Mouse (Mus musculus): Measurements from ENCODE around the gene Kcna6.

Gene Kcna6

GRCm38 (mm10) chr6:126735806-126736205, 4.7 kb downstream of the Kcna6 start:
- no peak for DNase-seq (ENCODE audit: low read depth)

- DNase-seq (ENCODE audit: low read depth) = no peak
These were observed 7.8 kb downstream of the Kcna6 start for GRCm38 (mm10) chr6:126732645-126733044.

GRCm38 (mm10) chr6:126728803-126729202, 11.7 kb downstream of the Kcna6 start:
- DNase-seq (ENCODE audit: low read depth) = no peak

GRCm38 (mm10) chr6:126718423-126719087, 21.9 kb downstream of the Kcna6 start:
- no peak for DNase-seq (ENCODE audit: low read depth)

GRCm38 (mm10) chr6:126712531-126712930, 27.9 kb downstream of the Kcna6 start:
- no peak for DNase-seq (ENCODE audit: low read depth)

GRCm38 (mm10) chr6:126705936-126706335, 34.5 kb downstream of the Kcna6 start:
- DNase-seq (ENCODE audit: low read depth) = no peak

- DNase-seq (ENCODE audit: low read depth) = peak; percentile 50
These were observed 36.0 kb downstream of the Kcna6 start for GRCm38 (mm10) chr6:126704430-126704829.

- DNase-seq (ENCODE audit: low read depth) = peak; percentile 66
These were observed 38.4 kb downstream of the Kcna6 start for GRCm38 (mm10) chr6:126702116-126702515.

GRCm38 (mm10) chr6:126701196-126701595, 39.3 kb downstream of the Kcna6 start:
- DNase-seq (ENCODE audit: low read depth) = no peak

GRCm38 (mm10) chr6:126699995-126700394, 40.5 kb downstream of the Kcna6 start:
- no peak for DNase-seq (ENCODE audit: low read depth)

GRCm38 (mm10) chr6:126687120-126687519, 53.4 kb downstream of the Kcna6 start:
- no peak for DNase-seq (ENCODE audit: low read depth)

GRCm38 (mm10) chr6:126685135-126685534, 55.3 kb downstream of the Kcna6 start:
- DNase-seq (ENCODE audit: low read depth) = no peak

GRCm38 (mm10) chr6:126678961-126679360, 61.5 kb downstream of the Kcna6 start:
- no peak for DNase-seq (ENCODE audit: low read depth)

- DNase-seq (ENCODE audit: low read depth) = no peak
These were observed 73.5 kb downstream of the Kcna6 start for GRCm38 (mm10) chr6:126667001-126667400.

- no peak for DNase-seq (ENCODE audit: low read depth)
These were observed 74.4 kb downstream of the Kcna6 start for GRCm38 (mm10) chr6:126666091-126666490.

GRCm38 (mm10) chr6:126664569-126664968, 75.9 kb downstream of the Kcna6 start:
- DNase-seq (ENCODE audit: low read depth) = no peak

Measured in induced T-regulatory cell, adult 2 months (primary cell).